Mouse (Mus musculus): ENCODE results near the gene Map3k1.
A peak's percentile ranks its signal among the peaks of the same experiment; 100 is the strongest.

Map3k1 gene

GRCm38 (mm10) chr13:111812647-111813046 lies 3.9 kb upstream of the Map3k1 start:
- DNase-seq (ENCODE audit: low read depth, low spot score): no peak

DNA sequence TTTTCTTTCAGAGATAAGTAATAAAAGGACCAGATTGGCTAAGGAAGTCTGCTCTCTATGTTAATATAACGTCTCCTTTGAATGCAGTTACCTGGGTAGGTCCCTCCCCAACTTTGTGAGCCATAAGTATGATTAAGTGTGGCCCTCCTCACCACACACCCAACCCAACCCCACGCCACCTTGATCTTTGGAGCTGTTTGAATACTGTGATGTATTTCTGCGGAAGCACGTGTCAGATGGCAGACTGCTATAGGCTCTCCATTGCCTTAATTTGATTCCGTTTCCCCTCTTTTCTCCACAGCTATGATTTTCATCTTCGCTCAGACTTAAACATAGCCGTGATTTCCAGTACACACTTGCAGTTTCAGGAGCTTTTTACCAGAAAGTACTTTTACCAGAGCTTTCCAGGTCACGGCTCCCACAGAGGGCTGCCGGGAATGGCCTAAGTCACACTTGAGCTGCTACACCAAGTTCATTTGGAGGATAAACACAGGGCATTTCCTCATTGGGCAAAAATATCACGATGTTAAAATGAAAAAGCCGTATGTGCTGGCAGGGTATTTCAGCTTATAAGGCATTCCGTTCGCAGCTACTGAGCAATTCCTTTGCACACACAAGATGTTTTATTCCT lies 2.3 kb upstream of the Map3k1 start:
- DNase-seq (ENCODE audit: low read depth, low spot score): no peak

DNA sequence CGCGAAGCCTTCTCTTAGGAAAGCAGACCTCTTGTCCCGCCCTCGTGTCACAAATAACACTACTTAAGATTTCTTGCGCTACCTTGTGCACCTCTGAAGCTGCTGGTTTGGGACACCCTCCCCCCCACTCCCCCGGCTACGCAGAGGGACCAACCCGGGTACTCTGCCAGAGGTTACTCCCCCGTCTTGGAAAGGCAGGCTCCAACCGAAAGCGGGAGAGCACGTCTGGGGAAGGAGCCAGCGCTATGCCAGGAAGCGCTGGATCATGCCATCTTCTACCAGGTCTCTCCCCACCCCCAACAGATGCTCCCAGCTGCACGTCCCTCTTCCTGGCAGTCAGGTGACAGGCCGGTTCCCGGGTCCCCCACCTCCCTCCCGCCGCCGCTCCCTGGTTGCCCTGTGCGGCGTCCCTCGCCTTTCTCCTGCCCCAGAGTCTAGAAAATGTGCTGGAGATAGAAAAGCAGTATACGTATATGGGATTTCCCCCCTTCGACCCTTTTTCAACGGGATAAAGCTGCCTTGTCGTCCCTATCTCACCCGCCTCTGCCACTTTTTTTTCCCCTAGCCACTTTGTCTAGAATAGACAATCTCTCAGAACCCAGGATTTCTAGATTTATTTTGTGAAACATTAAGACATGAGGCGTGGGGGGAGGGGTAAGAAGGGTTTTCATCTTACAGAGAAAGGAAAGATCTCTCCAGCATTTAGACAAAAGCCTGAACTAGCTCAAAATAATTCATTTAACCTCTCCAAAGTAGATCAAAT lies 854 bp upstream of the Map3k1 start:
- peak; percentile 82 for DNase-seq (ENCODE audit: low read depth, low spot score)

- no peak for DNase-seq (ENCODE audit: low read depth, low spot score)
Observed at GRCm38 (mm10) chr13:111808387-111808636, 481 bp downstream of the Map3k1 start.

DNA sequence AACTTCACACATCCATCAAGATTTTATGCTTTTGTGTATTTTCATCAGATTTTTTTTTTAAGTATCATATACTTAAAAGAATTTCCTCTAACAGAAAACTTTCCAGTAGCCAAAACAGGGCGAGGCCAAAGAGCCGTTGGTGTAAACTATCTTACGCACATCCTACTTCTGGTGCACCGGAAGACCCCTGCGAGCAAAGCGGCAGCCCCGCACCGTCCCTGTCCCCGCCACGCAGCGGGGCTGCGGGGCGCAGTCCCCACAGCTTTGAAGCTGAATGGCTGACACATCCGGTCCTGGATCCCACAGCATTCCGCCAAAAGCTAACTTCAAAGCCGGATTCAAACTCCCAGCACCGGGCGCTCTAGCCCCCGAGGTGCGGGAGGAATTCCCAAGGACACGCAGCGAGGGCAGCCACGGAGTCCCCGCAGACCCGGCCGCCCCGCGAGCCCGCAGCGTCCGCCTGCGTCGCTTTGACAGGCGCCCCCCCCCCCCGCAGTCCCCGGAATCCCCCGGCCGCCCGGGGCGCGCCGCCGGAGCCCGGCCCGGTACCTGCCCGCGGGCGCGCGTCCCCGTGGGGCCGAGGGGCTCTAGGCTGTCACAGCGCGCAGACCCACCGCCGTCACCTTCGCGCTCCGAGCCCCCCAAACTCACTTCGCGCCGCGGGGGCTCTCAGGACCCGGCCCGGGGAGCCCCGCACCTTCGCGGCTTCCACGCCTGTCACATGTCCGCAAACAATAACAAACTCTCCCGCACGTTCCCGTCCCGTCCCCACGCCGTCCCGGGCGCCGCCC lies 1.0 kb downstream of the Map3k1 start:
- DNase-seq (ENCODE audit: low read depth, low spot score): peak; percentile 30

- DNase-seq (ENCODE audit: low read depth, low spot score): no peak
Observed at GRCm38 (mm10) chr13:111807105-111807595, 1.6 kb downstream of the Map3k1 start.

DNA sequence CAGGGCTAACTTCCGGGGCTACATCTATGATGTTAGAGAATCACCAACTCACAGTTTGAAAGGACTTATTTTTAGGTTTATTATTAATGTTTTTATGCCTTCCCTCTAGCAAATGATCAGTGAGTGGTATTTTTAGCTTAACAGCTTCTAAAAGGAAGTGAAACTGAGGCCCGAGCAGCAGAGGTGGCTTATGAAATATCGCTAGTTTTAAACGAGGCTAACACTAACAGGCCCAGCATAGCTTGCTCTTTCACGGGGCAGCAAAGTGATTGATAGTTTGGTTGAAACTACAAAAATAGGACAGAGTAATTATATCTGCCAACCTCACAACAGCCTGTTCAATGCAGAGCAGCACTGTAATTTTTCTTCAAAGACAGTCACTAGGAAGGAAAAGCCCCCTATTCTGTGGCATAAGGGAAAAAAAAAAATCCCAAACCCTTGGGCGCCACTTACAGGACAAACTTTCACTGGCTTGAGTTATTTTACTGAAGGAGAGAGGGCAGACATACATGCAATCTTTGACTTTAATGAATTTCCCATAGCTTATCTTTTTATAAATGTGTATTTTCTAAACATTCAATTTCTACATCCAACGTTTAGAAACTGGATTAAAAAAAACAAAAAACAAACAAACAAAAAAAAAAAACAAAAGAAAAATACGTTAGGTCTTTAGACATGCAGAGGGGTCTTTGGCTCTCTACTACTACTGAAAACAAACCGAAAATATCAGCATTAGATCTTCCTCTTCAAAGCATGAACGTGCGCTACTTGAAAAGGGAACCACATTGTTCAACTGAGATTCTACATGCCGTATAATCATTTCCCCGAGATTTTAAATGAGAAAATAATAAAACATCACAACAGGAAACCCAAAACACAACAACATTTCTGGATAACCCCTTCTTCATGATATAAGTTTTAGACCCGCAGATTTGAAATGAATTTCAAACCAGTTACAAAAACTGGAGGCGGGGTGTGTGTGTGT lies 2.8 kb downstream of the Map3k1 start:
- DNase-seq (ENCODE audit: low read depth, low spot score): no peak

DNA sequence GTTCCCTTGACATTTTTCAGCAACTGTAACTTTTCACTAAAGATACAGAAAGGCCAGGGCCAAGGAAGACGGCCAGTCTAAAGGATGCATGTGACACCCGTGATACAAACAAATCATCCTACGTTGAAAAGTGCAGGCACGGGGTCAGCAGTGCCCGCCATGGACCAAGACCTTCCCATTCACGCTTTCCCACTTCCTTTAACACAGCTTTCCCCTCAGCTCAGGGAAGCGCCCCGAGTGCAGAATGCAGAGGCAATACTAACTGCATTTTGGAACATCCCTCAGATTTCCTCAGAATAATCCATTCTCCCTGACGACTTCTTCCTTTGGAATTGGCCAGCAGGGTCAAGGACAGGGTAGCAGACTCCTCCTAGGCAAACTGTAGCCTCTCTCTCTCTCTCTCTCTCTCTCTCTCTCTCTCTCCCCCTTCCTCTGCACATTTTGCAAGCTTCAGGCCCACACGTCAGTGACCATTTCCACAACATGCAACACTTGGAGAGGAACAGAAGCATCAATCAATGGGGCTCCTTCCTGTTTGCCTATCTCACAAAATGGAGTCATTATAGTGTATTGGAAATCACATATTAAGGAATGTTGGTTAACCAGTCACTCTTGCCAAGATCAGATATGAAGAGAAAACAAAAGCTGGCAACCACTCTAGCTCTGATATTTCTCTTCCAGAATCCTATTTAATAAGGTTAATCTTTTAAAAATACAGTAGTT lies 3.7 kb downstream of the Map3k1 start:
- no peak for DNase-seq (ENCODE audit: low read depth, low spot score)

GRCm38 (mm10) chr13:111804189-111804588 lies 4.6 kb downstream of the Map3k1 start:
- no peak for DNase-seq (ENCODE audit: low read depth, low spot score)

- no peak for DNase-seq (ENCODE audit: low read depth, low spot score)
Observed at GRCm38 (mm10) chr13:111803506-111803905, 5.3 kb downstream of the Map3k1 start.

- DNase-seq (ENCODE audit: low read depth, low spot score): no peak
Observed at GRCm38 (mm10) chr13:111802900-111803299, 5.9 kb downstream of the Map3k1 start.

GRCm38 (mm10) chr13:111802271-111802665 lies 6.5 kb downstream of the Map3k1 start:
- DNase-seq (ENCODE audit: low read depth, low spot score): no peak

GRCm38 (mm10) chr13:111801662-111802270 lies 7.0 kb downstream of the Map3k1 start:
- peak; percentile 31 for DNase-seq (ENCODE audit: low read depth, low spot score)

- DNase-seq (ENCODE audit: low read depth, low spot score): no peak
Observed at GRCm38 (mm10) chr13:111800866-111801265, 7.9 kb downstream of the Map3k1 start.

- no peak for DNase-seq (ENCODE audit: low read depth, low spot score)
Observed at GRCm38 (mm10) chr13:111798044-111798443, 10.7 kb downstream of the Map3k1 start.

DNA sequence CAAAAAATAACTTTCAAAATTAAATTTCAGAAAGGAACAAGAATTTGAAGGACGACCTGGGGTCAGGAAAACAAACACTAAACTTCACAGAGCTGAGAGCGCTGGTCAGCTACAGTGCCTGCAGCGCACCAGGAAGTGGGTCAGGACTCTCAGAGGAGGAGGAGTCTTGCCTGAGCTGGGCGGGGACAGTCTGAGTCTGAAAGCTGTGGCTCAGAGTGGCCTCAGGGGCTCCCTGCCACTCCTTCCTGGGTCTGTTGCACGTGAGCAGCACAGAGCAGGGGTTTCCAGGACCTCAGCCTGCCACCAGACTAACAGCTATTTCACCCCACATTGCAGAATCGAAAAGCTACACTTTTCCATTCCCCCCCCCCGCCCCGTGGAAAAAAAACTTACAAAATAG lies 11.8 kb downstream of the Map3k1 start:
- DNase-seq (ENCODE audit: low read depth, low spot score): peak; percentile 64

GRCm38 (mm10) chr13:111796191-111796920 lies 12.4 kb downstream of the Map3k1 start:
- no peak for DNase-seq (ENCODE audit: low read depth, low spot score)

DNA sequence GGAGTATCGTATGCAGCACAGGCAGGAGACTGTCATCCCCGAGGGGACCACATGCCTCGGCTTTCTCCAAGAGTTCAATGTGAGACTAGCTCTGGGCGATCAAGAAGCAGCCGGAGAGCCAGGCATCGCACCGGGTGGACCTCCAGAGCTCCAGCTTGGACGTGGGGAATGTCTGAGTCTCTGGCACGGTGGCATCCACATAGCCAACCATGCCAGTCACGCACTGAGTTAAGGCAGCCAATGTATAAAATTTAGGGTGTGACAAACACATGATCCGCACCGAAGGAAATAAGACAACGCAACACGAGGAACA lies 15.9 kb downstream of the Map3k1 start:
- DNase-seq (ENCODE audit: low read depth, low spot score): no peak

DNA sequence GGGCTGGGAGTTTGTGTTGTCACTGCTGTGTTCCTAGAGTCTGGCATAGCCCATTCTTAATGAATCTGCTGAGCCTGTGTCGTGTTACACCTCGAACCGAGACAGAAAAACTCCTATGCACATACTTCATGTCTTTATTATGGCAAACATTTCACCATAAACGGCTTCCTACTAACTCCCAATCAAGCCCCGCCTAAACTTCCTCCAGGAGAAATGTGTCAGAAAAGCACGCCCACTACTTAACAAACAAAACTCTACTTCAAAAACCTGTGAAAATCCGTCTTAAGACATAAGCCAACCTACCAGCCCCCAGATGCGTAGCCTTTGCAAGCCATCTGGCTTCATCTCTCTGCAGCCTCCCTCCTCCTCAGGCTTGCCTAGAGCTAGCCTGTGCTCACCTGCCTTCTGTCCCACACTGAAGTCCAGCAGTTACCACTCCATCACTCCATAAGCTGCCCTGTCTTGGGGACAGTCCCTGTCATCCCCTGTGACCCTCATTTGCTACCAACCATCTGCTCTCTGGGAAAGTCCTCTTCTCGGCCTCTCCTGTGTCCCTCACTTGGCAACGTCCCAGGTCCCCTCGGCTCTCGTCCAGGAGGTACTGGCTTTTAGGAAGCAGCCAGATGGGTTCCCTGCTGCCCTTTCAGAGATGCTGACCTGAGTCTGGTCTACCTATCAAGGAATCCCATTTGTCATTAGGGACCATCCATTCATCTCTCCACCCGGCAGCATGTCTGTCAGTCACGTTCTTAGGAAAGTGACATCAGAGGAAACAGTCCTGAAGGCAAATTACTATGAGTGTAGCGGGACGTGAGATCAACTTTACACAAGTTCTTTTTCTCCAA lies 16.4 kb downstream of the Map3k1 start:
- DNase-seq (ENCODE audit: low read depth, low spot score): no peak

Data from ES-CJ7 (cell line).